Mouse (Mus musculus): ENCODE results near the gene Gm10803. TPM values are rescaled to one million over a fixed set of nuclear protein-coding genes. Genes with fewer than 3 reads are reported as not detected.

The Gm10803 gene
- not detected in 2 replicates for polyA plus RNA-seq (2012; rRNA removed; ENCODE audit: low replicate concordance)

GRCm38 (mm10) chr2:93560268-93560667 is at the start of gene Gm10803:
TSS of gene Gm10803 (plus strand) at chr2:93560568.

Other genes starting within 250 kb of the Gm10803 start
- gene Tspan18, start 226.1 kb upstream of the Gm10803 start, polyA plus RNA-seq (2012; rRNA removed; ENCODE audit: low replicate concordance): 45.9 and 83.4 TPM in 2 replicates
- gene Cd82, start 97.4 kb upstream of the Gm10803 start, polyA plus RNA-seq (2012; rRNA removed; ENCODE audit: low replicate concordance): 38.0 and 81.8 TPM in 2 replicates
- gene Alx4, start 81.8 kb downstream of the Gm10803 start, polyA plus RNA-seq (2012; rRNA removed; ENCODE audit: low replicate concordance): 0.30 and 0.48 TPM in 2 replicates